Mouse (Mus musculus) embryonic facial prominence, embryonic 12.5 days (tissue): Measurements from ENCODE around the gene Fam173a. TPM values are rescaled to one million over a fixed set of nuclear protein-coding genes. Genes with fewer than 3 reads are reported as not detected.
A peak's percentile ranks its signal among the peaks of the same experiment; 100 is the strongest.

Source experiments
- ATAC-seq: fragments of 200-750 bp; cut with Nextera tagmentation; 2 replicates; pipeline ENCODE4 v1.8.0; 2017; ENCODE audit not compliant: insufficient number of reproducible peaks, insufficient read depth, low FRiP score, low TSS enrichment
- H3K27ac ChIP-seq: fragments of 300-500 bp; sonication (generic); 2 replicates; pipeline ENCODE4 v1.5.1; 2016; ENCODE audit warnings: mild to moderate bottlenecking
- H3K27me3 ChIP-seq: fragments of 300-500 bp; sonication (generic); 2 replicates; pipeline ENCODE4 v1.6.1; 2016; ENCODE audit warnings: mild to moderate bottlenecking, moderate library complexity
- H3K36me3 ChIP-seq: fragments of 300-500 bp; sonication (generic); 2 replicates; pipeline ENCODE4 v1.6.1; 2016; ENCODE audit warnings: mild to moderate bottlenecking
- H3K4me1 ChIP-seq: fragments of 300-500 bp; sonication (generic); 2 replicates; pipeline ENCODE4 v1.6.1; 2016
- H3K4me2 ChIP-seq: fragments of 300-500 bp; sonication (generic); replicated peaks from 2 replicates; pipeline ENCODE4 v1.6.1; 2016; ENCODE audit warnings: mild to moderate bottlenecking, moderate library complexity
- H3K4me3 ChIP-seq: fragments of 300-500 bp; sonication (generic); 2 replicates; pipeline ENCODE4 v1.5.1; 2016; ENCODE audit warnings: mild to moderate bottlenecking
- H3K9ac ChIP-seq: fragments of 300-500 bp; sonication (generic); 2 replicates; pipeline ENCODE4 v1.6.1; 2016; ENCODE audit warnings: mild to moderate bottlenecking, moderate library complexity
- H3K9me3 ChIP-seq: fragments of 300-500 bp; sonication (generic); 2 replicates; pipeline ENCODE4 v1.6.1; 2016; ENCODE audit warnings: mild to moderate bottlenecking, moderate library complexity
- WGBS: fragments of 180-500 bp; shearing (Covaris S2); methylation state at CpG from one replicate; pipeline ENCODE4 v1.1.7; 2016; 5-methylcytosine and 5-hydroxymethylcytosine counted together
- polyA plus RNA-seq: library from polyadenylated mRNA; unstranded; fragments of >200 nt; fragmentation: Nextera tagmentation; extraction: Ambion mirVana; gene quantifications from 2 replicates; pipeline ENCODE4 v1.2.1, GENCODE M21; 2016

Fam173a gene
- polyA plus RNA-seq, 1 experiment from 2014 or later = 72.0 TPM

GRCm38 (mm10) chr17:25833961-25834594 is 41.4 kb upstream of the Fam173a start:
- Histone ChIP-seq H3K27me3 (no peaks in the 10 kb centered on the region), H3K9ac (peak overlapping the region; percentile 87), H3K36me3 (peaks cover 42% of the 10 kb centered on the region), H3K4me1 (peaks cover 69% of the 10 kb centered on the region), H3K27ac (peak overlapping the region; percentile 89), H3K9me3 (no peaks in the 10 kb centered on the region), H3K4me2 (peak overlapping the region; percentile 79), H3K4me3 (peak overlapping the region; percentile 69)
- 39% methylated on average over 6 of the region's 6 CpGs for WGBS
- ATAC-seq = no peak

GRCm38 (mm10) chr17:25833291-25833663 is 40.6 kb upstream of the Fam173a start, which contains the start of gene Stub1:
Stub1 (minus strand) TSS chr17:25833404.
- WGBS = 0% methylated on average over 24 of the region's 24 CpGs
- H3K9me3 ChIP-seq = no peaks in the 10 kb centered on the region
- peak; percentile 24 for ATAC-seq
- H3K4me1 ChIP-seq = peaks cover 72% of the 10 kb centered on the region
- peak within 1 kb of the TSS; percentile 69 for H3K4me3 ChIP-seq
- H3K27ac ChIP-seq = peak within 1 kb of the TSS; percentile 89
- H3K27me3 ChIP-seq = no peaks in the 10 kb centered on the region
- peak within 1 kb of the TSS; percentile 87 for H3K9ac ChIP-seq
- peaks cover 38% of the 10 kb centered on the region for H3K36me3 ChIP-seq
- H3K4me2 ChIP-seq = peak within 1 kb of the TSS; percentile 79

GRCm38 (mm10) chr17:25832436-25833290 is 40.0 kb upstream of the Fam173a start:
- Histone ChIP-seq H3K27me3 (no peaks in the 10 kb centered on the region), H3K27ac (peak overlapping the region; percentile 89), H3K9me3 (no peaks in the 10 kb centered on the region), H3K36me3 (peaks cover 38% of the 10 kb centered on the region), H3K4me2 (peak overlapping the region; percentile 79), H3K4me1 (peaks cover 76% of the 10 kb centered on the region), H3K4me3 (peak overlapping the region; percentile 69), H3K9ac (peak overlapping the region; percentile 87)
- peak; percentile 82 for ATAC-seq
- WGBS = under 1% methylated on average over 77 of the region's 77 CpGs

DNA sequence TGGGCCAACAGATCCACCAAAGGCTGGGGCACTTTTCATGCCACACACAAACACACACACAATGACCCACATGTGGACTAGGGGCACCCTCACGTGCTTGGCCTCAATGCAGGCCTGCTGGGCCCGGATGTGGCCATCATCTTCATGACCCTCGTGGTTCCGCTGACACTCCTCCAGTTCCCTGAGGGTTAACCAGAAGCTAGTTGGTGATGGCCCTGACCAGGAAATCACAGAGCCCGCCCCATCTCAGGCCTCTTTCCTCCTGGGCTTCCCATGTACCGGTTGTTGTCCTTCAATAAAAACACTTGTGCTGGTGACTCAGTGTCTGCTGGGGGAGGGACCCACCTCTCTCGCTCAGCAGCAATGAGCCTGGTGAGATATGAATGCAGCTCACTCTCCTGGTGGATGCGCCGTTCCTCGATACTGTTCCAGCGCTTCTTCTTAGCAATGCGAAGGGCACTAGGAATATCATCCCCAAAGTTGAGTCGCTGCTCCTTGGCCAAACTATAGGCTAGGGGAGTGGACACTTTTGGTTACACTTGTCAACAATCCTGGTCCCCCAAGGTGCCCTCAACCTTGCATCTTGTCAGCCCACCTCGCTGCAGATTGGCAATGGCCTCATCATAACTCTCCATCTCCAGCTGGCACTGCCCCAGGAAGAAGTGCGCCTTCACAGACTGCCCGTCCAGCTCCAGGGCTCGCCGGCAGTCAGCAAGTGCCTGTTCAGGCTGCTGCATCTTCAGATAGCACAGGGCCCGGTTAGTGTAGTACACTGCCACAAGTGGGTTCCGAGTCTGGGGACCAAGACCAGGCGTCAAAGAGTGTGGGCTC is 39.0 kb upstream of the Fam173a start:
- H3K27me3 ChIP-seq = no peaks in the 10 kb centered on the region
- H3K36me3 ChIP-seq = peaks cover 46% of the 10 kb centered on the region
- peak overlapping the region; percentile 79 for H3K4me2 ChIP-seq
- WGBS = 62% methylated on average over 21 of the region's 21 CpGs
- peak overlapping the region; percentile 87 for H3K9ac ChIP-seq
- H3K4me3 ChIP-seq = peak overlapping the region; percentile 69
- ATAC-seq = no peak
- H3K4me1 ChIP-seq = peaks cover 68% of the 10 kb centered on the region
- peak overlapping the region; percentile 89 for H3K27ac ChIP-seq
- no peaks in the 10 kb centered on the region for H3K9me3 ChIP-seq

DNA sequence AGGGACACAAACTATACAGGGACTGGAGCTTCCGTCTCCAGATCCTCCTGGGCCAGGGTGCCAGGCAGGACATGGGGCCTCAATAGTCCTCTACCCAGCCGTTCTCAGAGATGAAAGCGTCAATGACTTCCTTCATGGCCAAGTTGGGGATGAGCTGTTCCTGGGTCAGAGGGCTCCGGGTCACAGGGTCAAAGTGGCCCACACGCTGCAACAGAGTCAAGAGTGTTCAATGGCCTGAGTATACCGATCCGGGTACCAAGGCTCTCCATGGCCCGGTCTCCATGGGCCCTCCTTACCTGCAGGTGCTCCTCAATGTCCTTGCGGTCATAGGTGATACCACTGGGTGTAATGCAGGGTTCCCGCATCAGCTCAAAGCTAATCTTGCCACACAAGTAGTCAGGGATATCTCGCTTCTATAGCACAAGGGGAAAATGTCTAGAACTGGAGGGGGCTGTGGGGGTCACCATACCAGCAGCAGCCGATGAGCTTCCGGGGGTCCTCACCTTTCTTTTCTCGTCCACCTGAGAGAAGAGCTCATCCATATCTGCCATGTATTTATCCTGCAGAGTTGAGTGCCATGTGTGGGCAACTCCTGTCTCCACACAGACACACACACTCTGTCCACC is 38.2 kb upstream of the Fam173a start:
- ATAC-seq = no peak
- Histone ChIP-seq H3K9ac (peak overlapping the region; percentile 17; the same call in 1 of the 2 replicates), H3K4me3 (peak overlapping the region; percentile 69), H3K27me3 (no peaks in the 10 kb centered on the region), H3K27ac (0 out of 2 replicates have a peak overlapping the region, but pooled peaks have one; percentile 18), H3K4me1 (peaks cover 60% of the 10 kb centered on the region), H3K9me3 (no peaks in the 10 kb centered on the region), H3K4me2 (peak overlapping the region; percentile 79), H3K36me3 (peaks cover 53% of the 10 kb centered on the region)
- WGBS = 82% methylated on average over 14 of the region's 14 CpGs

DNA sequence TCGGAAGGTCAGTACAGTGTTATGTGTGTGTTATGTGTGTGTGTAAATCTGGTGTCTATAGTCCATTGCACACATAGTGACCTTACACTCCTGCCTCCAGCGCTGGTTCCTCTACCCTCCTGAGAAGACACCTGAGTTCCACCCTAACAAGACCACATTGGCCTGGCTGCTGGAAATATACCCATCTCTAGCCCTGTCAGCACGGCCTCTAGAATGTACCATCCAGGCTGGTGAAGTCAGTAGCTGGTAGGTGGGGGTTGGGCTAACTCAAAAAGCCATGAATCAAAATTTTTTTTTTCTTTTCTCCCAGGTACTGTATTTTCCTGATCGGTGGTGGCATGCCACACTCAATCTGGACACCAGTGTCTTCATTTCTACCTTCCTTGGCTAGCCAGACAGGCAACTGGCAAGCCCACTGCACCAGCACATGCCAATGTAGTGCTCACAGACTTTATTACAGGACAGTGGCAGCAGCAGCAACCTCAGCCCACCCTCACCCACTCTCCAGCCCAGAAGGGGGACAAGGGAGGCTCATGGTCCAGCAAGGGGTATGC is 37.6 kb upstream of the Fam173a start:
- ATAC-seq = no peak
- Histone ChIP-seq H3K27ac (0 out of 2 replicates have a peak overlapping the region, but pooled peaks have one; percentile 89), H3K36me3 (peaks cover 51% of the 10 kb centered on the region)

DNA sequence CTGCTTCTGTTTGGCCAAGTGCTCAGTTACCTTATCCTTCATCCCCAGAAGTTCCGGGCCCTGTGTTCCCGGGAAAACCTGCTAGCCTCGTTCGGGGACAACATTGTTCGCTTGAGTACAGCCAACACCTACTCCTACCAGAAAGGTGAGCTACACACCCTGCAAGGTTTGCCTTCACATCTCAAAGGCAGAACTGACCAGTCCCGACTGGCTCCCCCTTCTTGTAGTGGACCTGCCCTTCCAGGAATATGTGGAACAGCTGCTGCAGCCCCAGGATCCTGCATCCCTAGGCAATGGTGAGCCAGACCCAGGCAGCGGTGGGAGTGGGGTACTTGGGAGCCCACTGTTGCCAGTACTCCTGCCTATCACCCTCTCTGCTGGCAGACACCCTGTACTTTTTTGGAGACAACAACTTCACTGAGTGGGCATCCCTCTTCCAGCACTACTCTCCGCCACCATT is 36.9 kb upstream of the Fam173a start:
- peak overlapping the region; percentile 65 for H3K9ac ChIP-seq
- H3K36me3 ChIP-seq = peaks cover 49% of the 10 kb centered on the region
- 38% methylated on average over 8 of the region's 8 CpGs for WGBS
- no peaks in the 10 kb centered on the region for H3K27me3 ChIP-seq
- H3K27ac ChIP-seq = peak overlapping the region; percentile 89
- peak overlapping the region; percentile 56 for H3K4me3 ChIP-seq
- H3K9me3 ChIP-seq = no peaks in the 10 kb centered on the region
- ATAC-seq = no peak
- peak overlapping the region; percentile 88 for H3K4me2 ChIP-seq
- peaks cover 58% of the 10 kb centered on the region for H3K4me1 ChIP-seq

More for the DNA sequence above, 37.6 kb upstream of the Fam173a start:
- Histone ChIP-seq H3K4me2 (peak overlapping the region; percentile 88), H3K9ac (peak overlapping the region; percentile 17; the same call in 1 of the 2 replicates), H3K27me3 (no peaks in the 10 kb centered on the region), H3K4me3 (peak overlapping the region; percentile 56), H3K9me3 (no peaks in the 10 kb centered on the region), H3K4me1 (peaks cover 58% of the 10 kb centered on the region)
- 95% methylated on average over 4 of the region's 4 CpGs for WGBS

GRCm38 (mm10) chr17:25828712-25829557 is 36.2 kb upstream of the Fam173a start, which contains the start of gene Jmjd8:
Jmjd8 (plus strand) TSS chr17:25828867.
- Histone ChIP-seq H3K4me2 (peak within 1 kb of the TSS; percentile 88), H3K4me1 (peaks cover 58% of the 10 kb centered on the region), H3K9me3 (no peaks in the 10 kb centered on the region), H3K9ac (peak within 1 kb of the TSS; percentile 65), H3K4me3 (peak within 1 kb of the TSS; percentile 56), H3K27me3 (no peaks in the 10 kb centered on the region), H3K36me3 (peaks cover 49% of the 10 kb centered on the region), H3K27ac (peak within 1 kb of the TSS; percentile 89)
- 0 out of 2 replicates have a peak, but pooled peaks have one; percentile 13 for ATAC-seq
- under 1% methylated on average over 32 of the region's 32 CpGs for WGBS

DNA sequence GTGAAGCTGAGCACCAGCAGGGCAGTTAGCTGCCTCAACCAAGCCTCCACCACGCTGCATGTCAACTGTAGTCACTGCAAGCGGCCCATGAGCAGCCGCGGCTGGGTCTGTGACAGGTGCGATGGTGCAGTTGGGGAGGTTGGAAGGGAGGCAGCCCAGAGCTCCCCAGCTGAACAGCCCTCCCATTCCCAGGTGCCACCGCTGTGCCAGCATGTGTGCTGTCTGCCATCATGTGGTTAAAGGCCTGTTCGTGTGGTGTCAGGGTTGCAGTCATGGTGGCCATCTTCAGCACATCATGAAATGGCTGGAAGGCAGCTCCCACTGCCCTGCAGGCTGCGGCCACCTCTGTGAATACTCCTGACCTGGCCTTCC is 35.5 kb upstream of the Fam173a start:
- ATAC-seq = no peak
- peak overlapping the region; percentile 56 for H3K4me3 ChIP-seq
- 85% methylated on average over 8 of the region's 8 CpGs for WGBS
- H3K27ac ChIP-seq = no peak overlapping the region
- 0 out of 2 replicates have a peak overlapping the region, but pooled peaks have one; percentile 65 for H3K9ac ChIP-seq
- H3K4me2 ChIP-seq = peak overlapping the region; percentile 88
- H3K4me1 ChIP-seq = peaks cover 56% of the 10 kb centered on the region
- peaks cover 49% of the 10 kb centered on the region for H3K36me3 ChIP-seq
- H3K9me3 ChIP-seq = no peaks in the 10 kb centered on the region
- H3K27me3 ChIP-seq = no peaks in the 10 kb centered on the region
